Mouse (Mus musculus) MEL-GATA-1-ER (cell line): Measurements from ENCODE around the gene Muc13.

Source experiments
- DNase-seq: peaks from one replicate; pipeline ENCODE4 v3.0.0-alpha.2; 2012; ENCODE audit warnings: low read depth; ENCODE audit errors: extremely low read depth

Muc13 gene

DNA sequence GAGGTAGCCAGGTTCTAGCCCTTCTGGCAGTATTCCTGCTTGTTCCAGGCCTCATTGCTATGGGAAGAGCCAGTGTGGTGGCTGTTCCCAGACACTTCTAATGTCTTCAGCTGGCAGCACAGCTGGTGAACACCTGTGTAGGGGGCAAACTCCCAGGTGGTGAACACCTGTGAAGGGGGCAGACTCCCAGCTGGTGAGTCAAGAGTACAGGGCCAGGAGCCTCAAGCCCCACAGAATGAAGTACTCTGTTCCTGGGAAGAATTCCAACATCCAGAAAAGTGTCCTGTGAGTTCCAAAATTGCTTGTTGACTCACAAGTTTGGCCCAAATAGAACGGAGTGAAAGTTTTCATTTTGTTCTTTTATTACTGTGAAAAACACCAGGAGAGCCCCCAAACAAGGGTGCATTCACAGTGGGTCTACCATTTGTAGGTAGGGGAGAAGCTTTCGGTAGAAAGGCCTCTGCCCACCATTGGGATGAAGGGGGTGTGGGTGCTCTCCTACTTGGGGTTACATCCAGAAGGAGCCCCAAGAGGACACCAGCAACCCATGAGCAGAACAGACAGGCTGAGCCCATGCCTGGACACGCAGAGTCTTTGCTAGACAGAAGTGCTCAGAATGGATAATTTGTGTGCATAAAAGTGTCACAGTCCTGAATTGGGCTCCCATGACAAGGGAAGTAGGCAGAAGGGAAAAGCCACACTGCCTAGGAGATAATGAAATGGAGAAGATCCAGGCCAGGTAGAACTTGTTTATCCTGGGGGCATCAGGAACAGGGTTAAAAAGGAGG lies 25.2 kb upstream of the Muc13 start:
- no peak for DNase-seq

GRCm38 (mm10) chr16:33769848-33770247 lies 24.0 kb upstream of the Muc13 start:
- peak; percentile 94 for DNase-seq

DNA sequence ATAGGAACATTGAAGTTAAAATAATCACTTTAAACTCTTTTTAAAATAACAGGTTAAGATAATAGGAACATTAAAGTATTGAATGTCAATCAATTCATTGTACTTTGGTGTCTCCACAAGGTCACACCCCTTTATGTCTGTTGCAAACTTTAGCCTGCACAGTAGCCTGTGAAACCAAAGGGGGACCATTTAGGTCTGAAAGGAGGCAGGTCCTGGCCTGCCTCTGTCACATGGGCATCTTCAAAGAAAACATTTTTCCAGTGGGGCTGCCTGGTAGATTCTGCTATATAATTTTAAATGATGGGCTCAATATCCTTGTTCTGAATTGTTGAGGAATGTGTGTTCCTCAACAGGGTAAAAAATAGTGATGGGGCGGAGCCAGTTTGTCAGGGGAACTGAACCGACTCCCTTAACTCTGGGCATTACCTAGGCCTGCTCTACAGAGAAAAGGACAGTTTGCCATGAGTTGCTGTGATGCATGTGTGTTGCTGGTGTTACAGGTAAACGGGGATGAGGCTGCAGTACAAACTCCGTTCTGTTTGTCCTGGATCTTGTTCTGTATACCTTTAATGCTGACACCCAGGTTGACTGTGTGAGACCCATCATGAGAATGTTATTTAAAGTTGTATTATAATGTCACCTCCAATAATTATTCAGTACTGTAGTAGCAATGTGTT lies 22.9 kb upstream of the Muc13 start:
- no peak for DNase-seq

DNA sequence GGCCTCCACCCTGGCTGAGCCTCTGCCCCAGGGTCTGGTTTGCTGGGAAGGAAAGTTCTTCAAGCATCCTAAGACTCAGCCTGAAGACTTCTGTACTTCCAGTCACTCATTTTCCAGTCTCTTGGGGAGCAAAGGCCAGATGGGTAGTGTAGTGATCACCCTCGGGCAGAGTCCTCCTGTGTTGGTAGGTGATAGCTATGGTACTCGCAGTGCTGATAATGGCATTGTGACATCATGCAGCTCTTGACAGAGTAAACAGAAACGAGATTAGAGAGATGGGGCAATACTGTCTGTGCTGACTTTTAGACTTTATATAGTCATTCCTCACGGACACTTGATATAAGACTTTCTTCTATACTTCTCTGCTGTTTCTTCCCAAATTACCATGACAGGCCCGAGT lies 21.0 kb upstream of the Muc13 start:
- no peak for DNase-seq

DNA sequence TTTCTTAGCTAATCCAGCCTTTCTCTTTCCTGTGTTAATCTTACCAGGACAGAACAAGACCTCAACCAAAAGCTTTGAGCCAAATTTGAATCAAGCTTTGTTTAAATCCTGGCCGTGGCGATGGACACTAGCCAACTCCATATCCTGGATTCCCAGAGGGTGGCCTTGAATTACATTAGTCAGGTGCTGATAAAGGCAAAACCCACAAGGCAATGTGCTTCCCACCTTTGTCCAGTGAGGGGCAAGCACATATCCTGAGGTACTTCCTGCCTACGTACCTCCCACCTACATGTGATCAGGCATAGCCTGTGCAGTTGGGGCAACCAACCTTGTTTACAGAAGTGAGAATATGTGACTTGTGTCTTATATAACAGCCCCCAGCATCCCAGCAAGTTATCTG lies 18.9 kb upstream of the Muc13 start:
- DNase-seq, result no peak

GRCm38 (mm10) chr16:33775733-33776335 lies 18.0 kb upstream of the Muc13 start:
- DNase-seq, result no peak

- no peak for DNase-seq
Observed at GRCm38 (mm10) chr16:33776766-33777529, 16.9 kb upstream of the Muc13 start.

DNA sequence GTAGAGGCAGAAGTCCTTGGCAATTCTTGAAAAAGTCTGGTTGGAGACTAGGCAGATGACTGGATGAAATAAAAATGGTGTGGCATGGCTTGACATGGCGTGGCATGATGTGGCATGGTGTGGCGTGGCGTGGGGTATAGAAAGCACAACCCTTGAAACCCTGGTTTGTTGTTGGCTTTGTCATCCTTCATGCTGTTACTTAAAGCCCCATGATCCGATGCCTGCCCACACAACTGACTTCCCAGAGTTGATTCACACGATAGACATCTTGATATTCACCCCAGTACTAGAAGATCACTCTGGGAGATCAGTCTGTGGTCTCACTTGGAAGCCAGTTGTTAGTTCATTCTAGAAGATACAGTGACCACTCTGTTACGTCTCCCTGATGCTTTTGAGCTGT lies 16.2 kb upstream of the Muc13 start:
- no peak for DNase-seq

- DNase-seq, result peak; percentile 83
Observed at GRCm38 (mm10) chr16:33781789-33782728, 11.8 kb upstream of the Muc13 start.

DNA sequence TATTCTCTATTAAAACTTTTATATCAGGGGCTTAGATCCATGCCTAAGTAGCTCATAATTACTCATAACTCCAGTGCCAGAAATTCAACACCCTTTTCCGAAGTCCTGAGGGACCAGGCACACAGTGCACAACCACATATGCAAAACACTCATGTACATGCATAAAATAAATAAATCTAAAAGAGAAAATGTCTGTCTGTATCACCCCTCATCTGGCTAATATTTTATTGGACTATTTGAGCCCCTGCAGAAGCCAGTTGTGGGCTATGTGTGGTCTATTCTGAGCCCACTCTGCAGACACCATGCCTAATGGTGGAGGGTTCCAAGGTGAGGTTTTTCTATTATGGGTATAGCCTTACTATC lies 11.1 kb upstream of the Muc13 start:
- no peak for DNase-seq

GRCm38 (mm10) chr16:33784547-33784946 lies 9.3 kb upstream of the Muc13 start:
- no peak for DNase-seq

GRCm38 (mm10) chr16:33785092-33785704 lies 8.6 kb upstream of the Muc13 start:
- DNase-seq, result peak; percentile 92

DNA sequence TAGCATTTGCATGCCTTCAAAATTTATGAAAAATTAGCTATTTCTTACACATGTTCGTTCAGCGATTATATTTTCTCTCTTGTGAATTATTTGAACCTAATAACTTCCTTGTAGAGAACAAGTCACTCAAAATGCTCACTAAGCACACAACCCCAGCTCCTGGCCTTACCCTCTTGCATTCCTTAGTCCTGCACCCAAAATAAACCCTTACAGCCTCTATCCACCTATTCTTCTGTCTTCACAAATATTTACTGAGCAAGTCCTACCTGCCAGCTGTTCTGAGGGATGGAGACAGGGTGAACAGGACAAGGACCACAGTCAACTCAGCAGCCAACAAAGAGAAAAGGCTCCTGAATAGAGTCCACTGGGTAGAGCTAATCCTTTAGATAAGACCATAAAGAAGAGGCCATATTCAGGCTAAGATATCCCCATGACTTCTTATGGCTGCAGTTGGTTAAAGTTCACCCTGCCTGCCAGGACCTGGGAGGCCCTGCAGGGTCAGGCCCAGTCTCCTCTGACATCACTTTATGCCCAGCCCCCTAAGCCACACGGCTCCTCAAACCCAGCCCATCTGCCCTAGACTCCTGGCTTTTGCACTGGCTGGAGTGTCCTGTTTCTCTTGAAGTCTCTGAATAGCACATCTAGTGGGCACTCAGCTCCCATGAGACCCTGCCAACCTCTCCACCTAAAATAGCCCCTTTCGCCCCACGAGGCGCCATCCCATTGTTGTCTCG lies 7.0 kb upstream of the Muc13 start:
- DNase-seq, result no peak

DNA sequence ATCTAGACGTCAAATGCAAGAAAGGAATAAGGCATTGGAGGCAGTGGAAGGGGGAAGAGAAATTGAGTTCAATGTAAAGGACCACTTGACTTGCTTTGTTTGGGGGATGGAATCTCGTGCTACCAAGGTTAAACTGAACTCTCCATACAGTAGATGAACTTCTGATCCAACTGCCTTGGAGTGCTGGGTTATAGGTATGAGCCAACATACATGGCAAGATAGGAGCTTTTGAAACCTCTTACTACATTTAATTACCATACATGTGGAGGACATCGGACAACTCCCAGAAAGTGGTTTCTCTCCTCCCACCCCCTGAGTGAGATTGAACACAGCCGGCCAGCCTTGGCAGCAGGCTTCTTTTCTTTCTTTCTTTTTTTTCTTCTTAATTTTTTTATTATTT lies 1.3 kb downstream of the Muc13 start:
- no peak for DNase-seq

- peak; percentile 75 for DNase-seq
Observed at GRCm38 (mm10) chr16:33795887-33796286, 2.0 kb downstream of the Muc13 start.

- no peak for DNase-seq
Observed at GRCm38 (mm10) chr16:33796756-33797155, 2.9 kb downstream of the Muc13 start.

- DNase-seq, result peak; percentile 68
Observed at GRCm38 (mm10) chr16:33797860-33798259, 4.0 kb downstream of the Muc13 start.

DNA sequence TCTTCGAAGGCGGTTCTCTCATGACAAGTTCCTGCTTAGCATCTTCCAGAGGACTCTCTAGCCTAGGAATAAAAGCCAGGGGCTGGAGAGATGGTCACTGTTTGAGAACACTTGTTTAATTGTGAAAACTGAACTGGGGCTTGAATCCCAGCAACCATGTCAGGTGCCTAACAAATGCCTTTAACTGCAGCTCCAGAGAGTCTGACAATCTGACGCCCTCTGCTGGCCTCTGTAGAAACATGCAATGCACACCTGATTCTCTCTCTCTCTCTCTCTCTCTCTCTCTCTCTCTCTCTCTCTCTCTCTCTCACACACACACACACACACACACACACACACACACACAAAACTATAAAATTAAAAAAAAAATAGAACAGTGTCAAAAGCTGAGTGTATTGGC lies 16.2 kb downstream of the Muc13 start:
- no peak for DNase-seq

DNA sequence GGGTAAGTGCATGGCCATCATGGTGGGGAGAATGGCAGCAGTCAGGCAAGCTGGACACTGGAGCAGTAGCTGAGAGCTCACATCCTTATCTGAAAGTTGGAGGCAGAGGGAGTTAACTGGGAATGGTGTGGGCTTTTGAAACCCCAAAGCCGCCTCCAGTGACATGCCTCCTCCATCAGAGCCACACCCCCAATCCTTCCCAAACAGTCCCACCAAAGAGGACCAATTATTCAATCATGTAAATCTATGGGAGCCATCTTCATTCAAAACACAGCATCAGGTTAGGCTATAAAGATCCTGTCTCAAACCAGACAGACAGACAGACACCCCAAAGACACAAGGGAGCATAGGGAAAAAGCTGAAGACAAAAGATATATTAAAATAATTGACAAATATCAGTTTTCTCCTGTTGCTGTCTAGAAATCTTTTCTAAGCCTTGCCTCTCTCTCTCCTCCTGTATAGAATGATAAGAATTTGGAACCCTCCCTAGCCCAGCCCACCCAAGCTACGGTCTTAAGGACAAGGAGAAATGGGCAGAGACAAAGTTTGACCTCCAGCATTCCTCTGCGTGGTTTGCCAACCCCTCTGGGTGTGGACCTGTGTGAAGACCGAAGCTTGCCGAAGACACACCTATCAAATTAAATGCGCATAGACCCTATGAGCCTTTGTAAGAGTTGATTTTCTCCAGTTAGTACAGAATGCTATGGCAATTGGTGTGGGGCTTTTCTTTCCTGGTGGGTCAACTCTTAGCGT lies 24.8 kb downstream of the Muc13 start:
- DNase-seq, result no peak
